Mouse (Mus musculus) C2C12 (cell line): ENCODE data around the gene Phf20.

Experiments
- CEBPB ChIP-seq: IDR thresholded peaks from one replicate; pipeline ENCODE4 v1.6.1; 2011; ENCODE audit warnings: low read depth, mild to moderate bottlenecking, control low read depth, moderate library complexity
- CTCF ChIP-seq: IDR thresholded peaks from one replicate; pipeline ENCODE4 v1.5.1; 2011; ENCODE audit not compliant: control insufficient read depth, insufficient read depth, insufficient read length
- MAX ChIP-seq: IDR thresholded peaks from one replicate; pipeline ENCODE4 v1.6.1; 2011; ENCODE audit warnings: mild to moderate bottlenecking, control low read depth
- USF1 ChIP-seq: IDR thresholded peaks from one replicate; pipeline ENCODE4 v1.6.1; 2011; ENCODE audit warnings: low read depth, mild to moderate bottlenecking, control low read depth, moderate library complexity

- no peak for TF ChIP-seq CTCF
- no peak for TF ChIP-seq USF1
- no peak for TF ChIP-seq CEBPB
- no peak for TF ChIP-seq MAX
Observed at GRCm38 (mm10) chr2:156147316-156147915, 48.9 kb upstream of the Phf20 start.
